Mouse (Mus musculus): Measurements from ENCODE around the gene Cyb5r3. TPM values are rescaled to one million over a fixed set of nuclear protein-coding genes. Genes with fewer than 3 reads are reported as not detected.

The Cyb5r3 gene
- total and polyA plus RNA-seq, 2 experiments from 2014 or later: 117 to 166 TPM

- no peak for DNase-seq (ENCODE audit: low spot score)
- no peak overlapping the region for H3K27ac ChIP-seq (ENCODE audit: low read depth)
- peaks cover 33% of the 10 kb centered on the region; the same call in 1 of the 2 replicates for H3K36me3 ChIP-seq (replicated peaks; ENCODE audit: control insufficient read depth, insufficient read depth, low read length)
- ATAC-seq (ENCODE audit: insufficient read depth, low read depth): no peak
- no peak overlapping the region for H3K4me3 ChIP-seq (ENCODE audit: low read depth, low read length)
- H3K9me3 ChIP-seq (replicated peaks; ENCODE audit: control insufficient read depth, low read length): no peaks in the 10 kb centered on the region
- H3K4me2 ChIP-seq (ENCODE audit: low read depth, low read length): no peak overlapping the region
- no peaks in the 10 kb centered on the region for H3K4me1 ChIP-seq (ENCODE audit: control insufficient read depth, insufficient read depth)
- H3K9ac ChIP-seq (replicated peaks; ENCODE audit: low read depth, low read length): no peak overlapping the region
- 86% methylated on average over 6 of the region's 6 CpGs for WGBS
- H3K27me3 ChIP-seq (ENCODE audit: control insufficient read depth, insufficient read depth, low read length): no peaks in the 10 kb centered on the region
- TF ChIP-seq EP300 (IDR thresholded peaks at IDR 0.05; ENCODE audit: low read depth) (no peak), CTCF (IDR thresholded peaks at IDR 0.05; ENCODE audit: low read depth) (no peak)
These were observed 66.0 kb downstream of the Cyb5r3 start for GRCm38 (mm10) chr15:83106426-83106825.

Other genes with a start within 250 kb of the Cyb5r3 start
- gene Tcf20, start 184.7 kb downstream of the Cyb5r3 start, total RNA-seq (2014; rRNA removed; ENCODE audit: low replicate concordance): 36.7 and 43.6 TPM in 2 replicates
- gene Tcf20, start 184.7 kb downstream of the Cyb5r3 start, polyA plus RNA-seq (2015; fragmentation: Nextera tagmentation; extraction: Ambion mirVana): 3.0 TPM in 2 replicates
- 0.38 and 0.54 TPM in 2 replicates for gene Nfam1, start 139.3 kb downstream of the Cyb5r3 start, total RNA-seq (2014; rRNA removed; ENCODE audit: low replicate concordance)
- 0.99 and 1.2 TPM in 2 replicates for gene Nfam1, start 139.3 kb downstream of the Cyb5r3 start, polyA plus RNA-seq (2015; fragmentation: Nextera tagmentation; extraction: Ambion mirVana)
- gene Serhl, start 83.1 kb downstream of the Cyb5r3 start, total RNA-seq (2014; rRNA removed; ENCODE audit: low replicate concordance): 80.4 and 110 TPM in 2 replicates
- 81.6 and 84.0 TPM in 2 replicates for gene Serhl, start 83.1 kb downstream of the Cyb5r3 start, polyA plus RNA-seq (2015; fragmentation: Nextera tagmentation; extraction: Ambion mirVana)
- gene Rrp7a, start 49.8 kb downstream of the Cyb5r3 start, total RNA-seq (2014; rRNA removed; ENCODE audit: low replicate concordance): 116 and 121 TPM in 2 replicates
- gene Rrp7a, start 49.8 kb downstream of the Cyb5r3 start, polyA plus RNA-seq (2015; fragmentation: Nextera tagmentation; extraction: Ambion mirVana): 24.6 and 26.2 TPM in 2 replicates
- 60.4 and 63.6 TPM in 2 replicates for gene Poldip3, start 23.2 kb downstream of the Cyb5r3 start, total RNA-seq (2014; rRNA removed; ENCODE audit: low replicate concordance)
- 36.4 and 38.3 TPM in 2 replicates for gene Poldip3, start 23.2 kb downstream of the Cyb5r3 start, polyA plus RNA-seq (2015; fragmentation: Nextera tagmentation; extraction: Ambion mirVana)
- 3.0 and 3.2 TPM in 2 replicates for gene A4galt, start 79.2 kb upstream of the Cyb5r3 start, total RNA-seq (2014; rRNA removed; ENCODE audit: low replicate concordance)
- gene A4galt, start 79.2 kb upstream of the Cyb5r3 start, polyA plus RNA-seq (2015; fragmentation: Nextera tagmentation; extraction: Ambion mirVana): 1.6 and 2.0 TPM in 2 replicates
- 86.9 and 112 TPM in 2 replicates for gene Arfgap3, start 177.7 kb upstream of the Cyb5r3 start, total RNA-seq (2014; rRNA removed; ENCODE audit: low replicate concordance)
- gene Arfgap3, start 177.7 kb upstream of the Cyb5r3 start, polyA plus RNA-seq (2015; fragmentation: Nextera tagmentation; extraction: Ambion mirVana): 22.4 and 25.4 TPM in 2 replicates